In the genomic region with DNA sequence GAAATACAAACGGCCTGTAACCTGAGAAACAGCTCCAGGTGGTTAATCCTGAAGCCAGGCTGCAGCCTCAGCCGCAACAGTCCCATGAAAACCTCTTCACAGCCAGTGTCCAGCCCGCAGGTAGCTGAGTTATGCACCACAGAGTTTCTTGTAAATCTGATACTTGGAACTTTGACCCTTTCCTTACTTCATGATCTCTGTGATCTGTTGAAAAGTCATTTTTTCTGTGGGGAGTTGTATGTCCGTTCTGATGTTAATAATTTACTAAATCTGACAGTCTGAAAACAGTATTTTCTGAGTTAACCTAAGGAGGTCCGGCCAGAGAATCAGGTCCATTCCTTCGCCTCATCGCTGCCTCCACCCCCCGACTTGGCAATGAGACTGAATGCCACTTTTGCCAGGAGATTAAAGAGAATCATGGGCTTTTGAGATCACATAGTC, we compare ENCODE assay signal across 7 mouse cellular contexts. TPM values are rescaled to one million over a fixed set of nuclear protein-coding genes. Genes with fewer than 3 reads are reported as not detected.
A peak's percentile ranks its signal among the peaks of the same experiment; 100 is the strongest.
DNase-seq lines count a peak whose midpoint lies in the region; ATAC-seq and TF ChIP-seq lines count a peak whose summit lies in the region.

No protein-coding gene starts in this region.

- peak overlapping the region; percentile 86; the same call in 1 of the 2 replicates for H3K9ac ChIP-seq in hindbrain, postnatal 0 days (replicated peaks; ENCODE audit: low read length)
- no peak overlapping the region for H3K9ac ChIP-seq in liver, embryonic 11.5 days (ENCODE audit: low read depth, low read length)

- TF ChIP-seq POLR2A in testis, adult 2 months (IDR thresholded peaks at IDR 0.05; ENCODE audit: control insufficient read depth, low read depth, low read length), result no peak

- peak overlapping the region; percentile 89 for H3K4me2 ChIP-seq in hindbrain, postnatal 0 days (ENCODE audit: low read depth, low read length)
- H3K4me2 ChIP-seq in liver, embryonic 11.5 days, result peak overlapping the region; percentile 79

- no peak for ATAC-seq in hindbrain, postnatal 0 days
- no peak for ATAC-seq in liver, embryonic 11.5 days (replicated peaks; ENCODE audit: low FRiP score)
- ATAC-seq in erythroid progenitor cell, adult 5-6 weeks (replicated peaks; ENCODE audit: low FRiP score, poor library complexity, severe bottlenecking), result no peak

- H3K36me3 ChIP-seq in testis, adult 2 months (ENCODE audit: control insufficient read depth, insufficient read depth, low read length), result no peaks in the 10 kb centered on the region
- no peaks in the 10 kb centered on the region for H3K36me3 ChIP-seq in hindbrain, postnatal 0 days (ENCODE audit: insufficient read depth, low read length)
- no peaks in the 10 kb centered on the region for H3K36me3 ChIP-seq in liver, embryonic 11.5 days (ENCODE audit: control insufficient read depth, insufficient read depth, low read length)

- no peak overlapping the region for H3K27ac ChIP-seq in testis, adult 2 months (ENCODE audit: control insufficient read depth, insufficient read depth, low read depth, low read length)
- H3K27ac ChIP-seq in hindbrain, postnatal 0 days, result no peak overlapping the region
- no peak overlapping the region for H3K27ac ChIP-seq in liver, embryonic 11.5 days (ENCODE audit: low read depth, low read length)

- H3K27me3 ChIP-seq in testis, adult 2 months (ENCODE audit: control insufficient read depth, insufficient read depth, low read length), result no peaks in the 10 kb centered on the region
- no peaks in the 10 kb centered on the region for H3K27me3 ChIP-seq in hindbrain, postnatal 0 days (ENCODE audit: insufficient read depth, low read length)
- H3K27me3 ChIP-seq in liver, embryonic 11.5 days (replicated peaks; ENCODE audit: control insufficient read depth, insufficient read depth, low read length), result no peaks in the 10 kb centered on the region

- peak overlapping the region; percentile 10; the same call in 1 of the 2 replicates for H3K4me3 ChIP-seq in testis, adult 2 months (ENCODE audit: control insufficient read depth, low read depth, low read length)
- H3K4me3 ChIP-seq in hindbrain, postnatal 0 days (ENCODE audit: low read length), result peak overlapping the region; percentile 18
- H3K4me3 ChIP-seq in liver, embryonic 11.5 days (ENCODE audit: low read depth, low read length), result no peak overlapping the region

- H3K9me3 ChIP-seq in hindbrain, postnatal 0 days (ENCODE audit: low read length), result no peaks in the 10 kb centered on the region
- H3K9me3 ChIP-seq in liver, embryonic 11.5 days (ENCODE audit: control insufficient read depth, low read length), result no peaks in the 10 kb centered on the region

- 47% methylated on average over 8 of the region's 8 CpGs for WGBS in hindbrain, postnatal 0 days
- 56% methylated on average over 8 of the region's 8 CpGs for WGBS in liver, embryonic 11.5 days

- TF ChIP-seq CTCF in testis, adult 2 months (IDR thresholded peaks at IDR 0.05; ENCODE audit: control insufficient read depth, insufficient read depth, insufficient replicate concordance, low read depth, low read length), result no peak
- no peak for TF ChIP-seq CTCF in hindbrain, postnatal 0 days (IDR thresholded peaks at IDR 0.05; ENCODE audit: low read depth)

- peaks cover 8% of the 10 kb centered on the region for H3K4me1 ChIP-seq in testis, adult 2 months (ENCODE audit: control insufficient read depth, insufficient read depth, low read length)
- peaks cover 9% of the 10 kb centered on the region for H3K4me1 ChIP-seq in hindbrain, postnatal 0 days (ENCODE audit: insufficient read depth, low read length)
- peaks cover 5% of the 10 kb centered on the region for H3K4me1 ChIP-seq in liver, embryonic 11.5 days (replicated peaks; ENCODE audit: control insufficient read depth, insufficient read depth, low read length)

- DNase-seq in testis, postnatal 14 days (ENCODE audit: low spot score), result no peak
- no peak for DNase-seq in hindbrain, postnatal 0 days (ENCODE audit: low spot score)
- no peak for DNase-seq in liver, embryonic 11.5 days (ENCODE audit: low spot score)
- no peak for DNase-seq in thymus, postnatal 25 days
- DNase-seq in adrenal gland, postnatal 14 days, result no peak

RNA-seq across cellular contexts. Expression of gene Bphl, which starts 1.5 kb away (rescaled TPM):
- 12.3 and 13.1 TPM in 2 replicates for polyA plus RNA-seq in testis, adult 2 months (2012; rRNA removed)
- 42.0 and 60.7 TPM in 2 replicates for total RNA-seq in hindbrain, postnatal 0 days (2014; rRNA removed)
- 50.4 and 57.3 TPM in 2 replicates for polyA plus RNA-seq in hindbrain, postnatal 0 days (2015; fragmentation: Nextera tagmentation; extraction: Ambion mirVana)
- 32.8 and 35.3 TPM in 2 replicates for polyA plus RNA-seq in liver, embryonic 11.5 days (2014; fragmentation: Nextera tagmentation; extraction: Ambion mirVana)
- total RNA-seq in erythroid progenitor cell, adult 5-6 weeks (2015; ENCODE audit: low replicate concordance), result 25.6 and 27.4 TPM in 2 replicates
- 2.7 and 4.7 TPM in 2 replicates for total RNA-seq in erythroid progenitor cell, adult 5-6 weeks (2017; ENCODE audit: low replicate concordance)
- total RNA-seq in adrenal gland, postnatal 14 days (2021), result 57.7 and 79.8 TPM in 2 replicates

RNA-seq across cellular contexts. Expression of gene Serpinb6a, which starts 36.3 kb away (rescaled TPM):
- 126 and 136 TPM in 2 replicates for polyA plus RNA-seq in testis, adult 2 months (2012; rRNA removed)
- 45.1 and 60.8 TPM in 2 replicates for total RNA-seq in hindbrain, postnatal 0 days (2014; rRNA removed)
- polyA plus RNA-seq in hindbrain, postnatal 0 days (2015; fragmentation: Nextera tagmentation; extraction: Ambion mirVana), result 50.7 and 52.1 TPM in 2 replicates
- polyA plus RNA-seq in liver, embryonic 11.5 days (2014; fragmentation: Nextera tagmentation; extraction: Ambion mirVana), result 23.6 and 24.1 TPM in 2 replicates
- 25.6 and 41.1 TPM in 2 replicates for total RNA-seq in erythroid progenitor cell, adult 5-6 weeks (2015; ENCODE audit: low replicate concordance)
- 39.3 and 39.9 TPM in 2 replicates for total RNA-seq in erythroid progenitor cell, adult 5-6 weeks (2017; ENCODE audit: low replicate concordance)
- total RNA-seq in adrenal gland, postnatal 14 days (2021), result 214 and 236 TPM in 2 replicates

RNA-seq across cellular contexts. Expression of gene Ripk1, which starts 36.8 kb away (rescaled TPM):
- polyA plus RNA-seq in testis, adult 2 months (2012; rRNA removed), result 2.2 and 2.6 TPM in 2 replicates
- total RNA-seq in hindbrain, postnatal 0 days (2014; rRNA removed), result 6.4 and 7.8 TPM in 2 replicates
- 4.5 and 4.8 TPM in 2 replicates for polyA plus RNA-seq in hindbrain, postnatal 0 days (2015; fragmentation: Nextera tagmentation; extraction: Ambion mirVana)
- 18.6 and 23.4 TPM in 2 replicates for polyA plus RNA-seq in liver, embryonic 11.5 days (2014; fragmentation: Nextera tagmentation; extraction: Ambion mirVana)
- total RNA-seq in erythroid progenitor cell, adult 5-6 weeks (2015; ENCODE audit: low replicate concordance), result 27.0 and 37.7 TPM in 2 replicates
- 7.3 and 24.8 TPM in 2 replicates for total RNA-seq in erythroid progenitor cell, adult 5-6 weeks (2017; ENCODE audit: low replicate concordance)
- total RNA-seq in adrenal gland, postnatal 14 days (2021), result 29.5 and 31.4 TPM in 2 replicates

RNA-seq across cellular contexts. Expression of gene Tubb2a, which starts 38.9 kb away (rescaled TPM):
- 36.0 and 49.5 TPM in 2 replicates for polyA plus RNA-seq in testis, adult 2 months (2012; rRNA removed)
- total RNA-seq in hindbrain, postnatal 0 days (2014; rRNA removed), result 6,578 and 6,630 TPM in 2 replicates
- polyA plus RNA-seq in hindbrain, postnatal 0 days (2015; fragmentation: Nextera tagmentation; extraction: Ambion mirVana), result 3,263 and 3,562 TPM in 2 replicates
- 81.0 and 87.9 TPM in 2 replicates for polyA plus RNA-seq in liver, embryonic 11.5 days (2014; fragmentation: Nextera tagmentation; extraction: Ambion mirVana)
- 27.7 and 29.6 TPM in 2 replicates for total RNA-seq in erythroid progenitor cell, adult 5-6 weeks (2015; ENCODE audit: low replicate concordance)
- 27.4 and 38.5 TPM in 2 replicates for total RNA-seq in erythroid progenitor cell, adult 5-6 weeks (2017; ENCODE audit: low replicate concordance)
- total RNA-seq in adrenal gland, postnatal 14 days (2021), result 46.1 and 59.9 TPM in 2 replicates
